Mouse (Mus musculus) thymus, adult 2 months (tissue): Measurements from ENCODE around the gene Cavin4.

ENCODE experiments used
- CTCF ChIP-seq: fragments of 200-500 bp; IDR thresholded peaks from 2 replicates; pipeline ENCODE4 v1.5.1; 2012; ENCODE audit warnings: mild to moderate bottlenecking, control low read depth, low read length, moderate library complexity, borderline replicate concordance; ENCODE audit not compliant: control insufficient read depth, poor library complexity, insufficient read depth; ENCODE audit errors: extremely low read depth
- POLR2A ChIP-seq: fragments of 200-500 bp; IDR thresholded peaks from 2 replicates; pipeline ENCODE4 v1.6.1; 2012; ENCODE audit warnings: mild to moderate bottlenecking, low read length, control low read depth, moderate library complexity; ENCODE audit not compliant: control insufficient read depth, poor library complexity, insufficient read depth; ENCODE audit errors: extremely low read depth

DNA sequence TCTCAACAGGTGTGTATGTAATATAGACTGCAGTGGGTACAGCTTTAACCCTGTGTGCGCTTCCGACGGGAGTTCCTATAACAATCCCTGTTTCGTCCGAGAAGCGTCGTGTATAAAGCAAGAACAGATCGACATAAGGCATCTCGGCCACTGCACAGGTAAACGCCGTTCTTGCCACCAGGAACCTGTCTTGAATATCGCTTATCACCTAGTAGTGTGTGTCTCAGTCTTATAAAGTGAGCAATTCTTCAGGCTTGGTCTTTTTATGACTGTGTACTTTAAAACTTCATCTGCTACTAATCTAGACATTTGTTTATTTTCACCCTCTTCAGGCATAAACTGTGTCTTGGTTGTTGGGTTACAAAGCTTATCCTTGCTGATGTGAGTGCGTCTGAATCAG, 26.5 kb upstream of the Cavin4 start:
- TF ChIP-seq CTCF (no peak), POLR2A (no peak)
